ENCODE assay signal across 8 mouse cellular contexts in the genomic region with DNA sequence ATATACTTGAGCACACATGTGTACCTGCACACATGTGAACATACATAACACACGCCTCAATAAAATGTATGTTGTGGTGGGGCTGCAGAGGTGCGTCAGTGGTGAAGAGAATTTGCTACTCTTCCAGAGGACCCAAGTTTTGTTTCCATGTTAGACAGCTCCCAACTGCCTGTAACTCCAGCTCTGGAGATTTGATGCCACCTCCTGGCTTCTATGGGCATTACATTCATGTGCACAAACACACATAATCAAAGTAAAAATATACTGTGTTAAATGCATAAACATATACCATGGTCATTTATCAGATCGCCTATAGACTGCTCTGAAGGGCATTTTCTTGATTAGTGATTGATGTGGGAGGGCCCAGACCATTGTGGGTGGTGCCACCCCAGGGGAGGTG. TPM values are rescaled to one million over a fixed set of nuclear protein-coding genes. Genes with fewer than 3 reads are reported as not detected.
DNase-seq lines count a peak whose midpoint lies in the region; ATAC-seq lines count a peak whose summit lies in the region.

No protein-coding gene starts in this region.

- peaks cover 9% of the 10 kb centered on the region; the same call in 1 of the 2 replicates for H3K4me1 ChIP-seq in heart, embryonic 10.5 days

- H3K9me3 ChIP-seq in heart, embryonic 10.5 days: no peaks in the 10 kb centered on the region

- DNase-seq in heart, adult 8-10 months (ENCODE audit: low spot score): peak; percentile 58
- no peak for DNase-seq in heart, embryonic 10.5 days (ENCODE audit: low spot score)
- DNase-seq in T-cell, adult 2 months (ENCODE audit: low spot score): peak; percentile 47
- DNase-seq in heart, postnatal 36 days: peak; percentile 56 to 68
- peak; percentile 48 for DNase-seq in left cerebral cortex, adult 11 months (ENCODE audit: low spot score)
- peak; percentile 36 to 50 for DNase-seq in spleen, postnatal 36 days (ENCODE audit: low spot score in 2 of 2)

- intact Hi-C loops in heart, postnatal 36 days (cut with DNase I): loop anchor here (1.0 to 10.0 kb wide), 6 partner anchors 75 to 678 kb away; partner anchors contain the start of genes Anapc13 and Cep63

- no peak overlapping the region for H3K27ac ChIP-seq in heart, embryonic 10.5 days

- no peaks in the 10 kb centered on the region for H3K27me3 ChIP-seq in heart, embryonic 10.5 days (ENCODE audit: insufficient read depth, poor library complexity, severe bottlenecking)

- ATAC-seq in common myeloid progenitor, adult 5-6 weeks (replicated peaks; ENCODE audit: low read depth, poor library complexity, severe bottlenecking): peak; percentile 57
- peak; percentile 64 for ATAC-seq in megakaryocyte progenitor cell, adult 5-6 weeks (replicated peaks; ENCODE audit: poor library complexity)

- H3K4me3 ChIP-seq in heart, embryonic 10.5 days: no peak overlapping the region

- peaks cover 7% of the 10 kb centered on the region; the same call in 1 of the 2 replicates for H3K36me3 ChIP-seq in heart, embryonic 10.5 days

- WGBS in heart, embryonic 10.5 days: 51% methylated on average over 3 of the region's 3 CpGs

RNA-seq across cellular contexts. Expression of gene 1300017J02Rik, which starts 2.2 kb away (rescaled TPM):
- not detected for total RNA-seq in heart, adult 8-10 months (2022)
- polyA plus RNA-seq in heart, embryonic 10.5 days (2016; fragmentation: Nextera tagmentation; extraction: Ambion mirVana): 6.7 and 7.3 TPM in 2 replicates
- 3.7 and 4.2 TPM in 2 replicates for total RNA-seq in common myeloid progenitor, adult 5-6 weeks (2017)
- not detected for total RNA-seq in heart, postnatal 36 days (2021)
- 0.34 and 1.1 TPM in 2 replicates for total RNA-seq in megakaryocyte progenitor cell, adult 5-6 weeks (2015)
- 1.1 and 1.7 TPM in 2 replicates for total RNA-seq in megakaryocyte progenitor cell, adult 5-6 weeks (2017)

RNA-seq across cellular contexts. Expression of gene Topbp1, which starts 2.3 kb away (rescaled TPM):
- 10 to 100 TPM in 3 of 4 experiments, 1 to 10 TPM in 1; 9.9 to 11.5 (median 10.7) TPM for total RNA-seq in heart, adult 8-10 months (2022)
- polyA plus RNA-seq in heart, embryonic 10.5 days (2016; fragmentation: Nextera tagmentation; extraction: Ambion mirVana): 56.6 and 62.6 TPM in 2 replicates
- 193 and 242 TPM in 2 replicates for total RNA-seq in common myeloid progenitor, adult 5-6 weeks (2017)
- 10 to 100 TPM in 1 of 2 experiments, 1 to 10 TPM in 1; 9.1 to 13.2 TPM for total RNA-seq in heart, postnatal 36 days (2021)
- 162 and 224 TPM in 2 replicates for total RNA-seq in megakaryocyte progenitor cell, adult 5-6 weeks (2015)
- total RNA-seq in megakaryocyte progenitor cell, adult 5-6 weeks (2017): 204 and 227 TPM in 2 replicates

Comparison
In these comparisons a context has a peak if more than half of its experiments do, and no peak if none do; other contexts are left out.
1. RNA of gene Topbp1, which starts 2.3 kb away (total RNA-seq): 193 to 242 TPM in common myeloid progenitor, adult 5-6 weeks and 162 to 227 TPM in megakaryocyte progenitor cell, adult 5-6 weeks; 9.1 to 13.2 TPM in heart, postnatal 36 days and 9.9 to 11.5 TPM in heart, adult 8-10 months; every median in the first group is over 10 times any median in the second.